Mouse (Mus musculus): Measurements from ENCODE around the gene Snx25.

Gene Snx25

DNA sequence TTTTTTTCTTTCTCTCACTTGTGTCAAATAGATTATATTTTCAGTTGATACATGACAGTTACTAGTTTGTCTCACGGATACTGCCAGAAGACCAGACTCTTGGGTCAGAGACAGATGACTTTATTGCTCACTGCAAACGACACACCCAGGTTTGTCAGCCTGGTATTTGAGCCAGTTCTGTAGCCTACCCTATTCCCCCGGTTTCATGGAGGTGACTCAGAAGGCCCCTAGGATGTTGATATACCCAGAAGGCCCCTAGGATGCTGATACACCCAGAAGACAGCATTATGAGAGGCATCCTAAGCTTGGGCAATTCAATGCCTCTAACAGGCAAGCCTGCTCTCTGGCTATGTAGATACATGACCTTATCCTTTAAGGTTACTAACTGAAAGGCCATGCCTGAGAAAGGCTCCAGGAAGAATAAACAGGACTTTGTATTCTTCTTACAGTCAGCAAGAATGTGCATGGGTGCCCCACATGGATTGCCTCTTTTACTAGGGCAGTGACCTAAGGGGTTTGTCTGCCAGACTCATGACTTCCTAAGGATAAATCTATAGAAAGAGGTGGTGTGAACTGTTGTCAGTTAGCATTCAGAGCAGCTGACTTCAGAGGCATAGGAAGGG, 144.8 kb downstream of the Snx25 start:
- DNase-seq = no peak

DNA sequence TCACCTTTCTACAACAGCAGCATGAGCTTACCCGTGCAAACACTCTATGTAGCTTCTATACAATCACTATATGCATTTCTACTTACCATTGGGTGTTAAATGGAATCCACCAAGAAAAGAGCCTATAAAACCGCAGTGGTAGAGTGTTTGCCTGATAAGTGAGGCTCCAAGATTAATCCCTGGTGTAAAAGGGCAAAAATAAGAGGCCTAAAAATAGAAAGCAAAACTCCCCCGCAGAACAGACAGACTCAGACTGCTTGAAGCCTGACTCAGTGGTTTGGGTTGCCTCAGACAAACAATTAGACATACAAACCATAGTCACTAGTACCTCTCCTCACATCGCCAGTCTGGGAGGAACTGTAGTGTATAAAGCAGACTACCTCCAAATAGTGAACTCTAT, 146.4 kb downstream of the Snx25 start, which contains the start of gene Ankrd37:
Gene Ankrd37, minus strand, starts transcription at position 112 of the 400 bp plus-strand sequence.
- no peak for DNase-seq

DNA sequence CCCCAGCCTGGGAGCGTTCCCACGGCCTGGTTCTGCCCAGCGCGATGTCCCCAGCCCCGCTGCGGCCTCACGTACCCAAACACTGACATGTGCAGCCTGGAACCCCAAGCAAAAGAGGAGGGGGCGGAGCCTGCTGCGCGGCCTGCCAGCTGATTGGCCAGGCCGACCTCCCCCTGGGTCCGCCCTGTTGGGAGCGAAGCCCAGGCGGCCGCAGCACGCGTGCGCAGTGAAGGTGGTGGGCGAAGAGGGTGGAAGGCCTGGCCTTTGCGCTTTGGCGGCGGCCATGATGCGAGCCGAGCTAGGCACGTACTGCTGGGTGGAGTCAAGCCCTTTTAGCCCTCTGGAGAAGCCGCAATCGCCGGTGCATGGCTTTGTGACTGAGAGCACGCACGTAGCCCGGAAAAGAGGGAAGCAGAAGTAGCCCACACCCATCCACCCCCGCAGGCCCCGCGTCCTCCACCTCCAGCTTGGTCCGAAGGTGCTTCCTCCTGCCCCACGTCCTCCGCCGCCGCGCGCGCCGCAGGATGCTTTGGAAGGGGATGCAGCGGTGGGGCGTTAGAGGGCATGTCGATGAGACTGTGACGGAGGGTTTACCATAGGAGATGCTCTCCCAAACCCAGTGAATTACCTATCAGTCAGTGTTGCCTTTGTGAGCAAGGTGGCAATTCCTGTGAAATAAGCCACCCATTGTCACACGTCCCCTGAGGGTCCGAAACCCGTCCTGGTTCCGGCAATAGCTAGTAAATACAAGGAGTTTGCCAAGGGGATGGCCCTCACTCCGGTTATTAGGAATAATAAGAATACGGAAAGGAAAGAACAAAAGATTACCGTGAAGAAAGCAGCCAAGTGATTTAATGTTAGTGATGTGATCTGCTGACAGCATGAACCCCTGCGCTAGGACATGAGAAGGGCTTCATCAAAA, 151.9 kb downstream of the Snx25 start:
- DNase-seq = peak; percentile 99

DNA sequence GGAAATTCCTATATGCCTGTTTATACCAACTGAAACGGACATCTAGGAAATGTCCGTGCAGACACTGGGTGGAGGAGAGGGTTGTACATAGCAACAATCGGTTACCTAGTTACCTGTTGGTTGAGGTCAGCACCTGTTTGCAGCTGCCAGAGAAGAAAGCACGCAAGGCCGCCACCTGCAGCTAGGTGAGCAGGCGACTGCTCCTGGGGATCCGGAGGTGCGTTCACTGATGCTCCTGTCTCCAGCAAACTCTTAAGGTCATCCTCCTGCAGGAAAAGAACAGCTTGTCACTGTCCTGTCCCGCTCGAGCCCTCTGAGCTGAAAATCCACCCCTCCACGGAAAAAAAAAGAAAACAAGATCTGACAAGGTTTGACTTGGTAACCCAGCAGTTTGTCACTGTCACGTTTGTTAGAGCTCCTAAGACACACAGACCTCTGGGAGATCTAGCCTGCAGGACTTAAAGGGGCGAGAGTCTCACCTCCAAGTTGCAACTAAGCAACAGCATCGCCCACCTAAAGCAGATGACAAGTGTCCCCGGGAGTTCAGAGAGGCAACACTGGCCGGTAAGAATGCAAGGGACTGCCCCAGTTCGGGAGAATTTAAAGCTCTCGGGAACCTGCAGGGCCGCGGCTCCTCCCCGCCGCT, 152.7 kb downstream of the Snx25 start, which contains the start of gene Lrp2bp:
Gene Lrp2bp, plus strand, starts transcription at position 166 of the 646 bp plus-strand sequence.
- DNase-seq = peak; percentile 44

DNA sequence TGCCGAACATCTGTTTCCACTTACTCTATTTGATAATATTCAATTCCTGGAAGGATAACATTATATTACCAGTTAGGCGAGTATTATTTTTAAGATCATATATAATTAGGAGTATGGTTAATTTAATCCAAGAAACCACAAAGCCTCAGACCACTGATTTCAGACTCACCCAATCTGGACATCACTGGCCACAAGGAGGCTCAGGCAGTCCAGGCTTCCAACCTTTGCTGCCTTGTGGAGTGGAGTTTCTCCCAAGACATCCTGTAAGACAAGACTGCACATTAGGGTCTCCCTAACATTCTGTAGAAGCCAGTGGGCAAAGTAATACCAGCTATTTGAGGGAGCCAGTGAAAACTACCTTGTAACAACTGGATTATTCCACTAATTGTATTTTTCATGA, 153.7 kb downstream of the Snx25 start:
- DNase-seq = no peak

DNA sequence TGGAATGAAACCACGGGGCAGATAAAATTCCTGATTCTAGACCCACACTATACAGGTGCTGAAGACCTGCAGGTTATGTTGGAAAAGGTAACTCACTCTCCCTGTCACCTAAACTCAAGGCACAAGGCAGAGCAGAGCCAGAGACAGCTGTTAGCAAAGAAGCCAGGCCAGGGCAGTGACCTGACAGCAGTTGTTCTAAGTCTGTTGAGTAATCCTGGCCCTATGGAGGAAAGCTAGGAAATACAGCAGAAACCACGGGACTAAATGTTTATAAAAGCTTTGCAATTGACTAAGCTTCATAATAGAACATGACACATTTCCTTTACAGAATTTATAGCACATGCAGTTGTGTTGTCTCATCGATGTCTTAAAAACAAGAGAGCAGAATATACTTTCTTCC, 156.4 kb downstream of the Snx25 start:
- no peak for DNase-seq

DNA sequence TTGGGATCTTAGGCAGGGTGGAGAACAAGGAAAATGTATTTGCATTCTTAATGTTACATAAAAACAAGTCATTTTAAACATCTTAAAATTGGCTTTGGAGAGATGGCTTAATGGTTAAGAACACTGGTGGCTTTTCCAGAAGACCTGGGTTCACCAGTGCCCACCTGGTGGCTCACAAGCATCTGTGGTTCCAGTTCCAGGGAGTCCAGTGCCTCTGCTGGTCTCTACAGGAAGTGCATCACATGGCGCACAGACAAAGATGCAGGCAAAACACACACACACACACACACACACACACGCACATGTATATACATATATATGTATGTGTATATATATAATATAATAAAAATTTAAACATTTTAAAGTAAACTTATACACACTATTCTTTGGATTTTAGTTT, 157.8 kb downstream of the Snx25 start:
- DNase-seq = peak; percentile 61

DNA sequence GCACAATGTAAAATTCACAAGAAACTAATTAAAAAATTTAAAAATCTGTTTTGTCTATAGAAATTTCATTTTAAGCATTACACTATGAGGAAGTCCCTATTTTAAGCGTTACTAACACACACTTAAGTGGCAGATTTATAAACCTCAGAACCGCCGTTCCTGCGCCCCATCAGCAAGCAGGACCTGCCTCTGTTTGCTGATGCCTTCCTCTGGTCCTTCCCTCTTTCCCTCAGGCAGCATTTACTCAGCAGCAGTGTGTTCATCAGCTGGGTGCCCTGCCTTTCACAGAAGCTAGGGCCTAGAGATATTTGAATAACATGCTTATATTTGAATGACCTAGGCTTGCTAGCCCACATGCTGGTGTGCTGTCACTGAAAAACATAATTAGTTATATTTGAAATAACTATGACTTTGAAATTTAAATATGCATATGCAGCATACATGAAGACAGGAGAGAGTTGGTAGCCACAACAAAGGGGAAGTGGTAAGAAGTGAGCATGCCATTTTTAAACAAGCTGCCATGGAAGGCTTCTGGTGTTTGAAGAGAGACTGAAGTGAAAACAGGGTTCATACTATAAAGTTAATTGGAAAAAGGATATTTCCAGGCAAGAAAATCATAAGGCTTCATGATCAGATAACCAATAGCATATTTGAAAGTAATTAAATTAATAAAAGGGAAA, 161.2 kb downstream of the Snx25 start:
- no peak for DNase-seq

DNA sequence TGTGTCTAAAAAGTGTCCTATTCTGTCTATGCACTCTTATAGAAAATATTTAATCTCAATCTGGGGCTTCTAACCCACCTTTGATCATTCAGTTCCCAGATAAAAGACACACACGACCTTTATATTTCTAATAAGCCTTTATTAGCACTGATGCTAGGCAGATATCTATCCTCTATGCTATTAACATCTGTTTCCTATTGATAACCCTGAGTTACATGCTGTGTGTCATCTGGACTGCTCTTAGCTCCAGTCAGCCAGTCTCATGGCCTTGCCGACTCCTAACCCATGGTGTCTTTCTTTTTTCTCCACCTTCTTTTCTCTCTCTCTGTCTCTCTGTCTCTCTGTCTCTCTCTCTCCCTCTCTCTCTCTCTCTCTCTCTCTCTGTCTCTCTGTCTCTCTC, 163.8 kb downstream of the Snx25 start:
- DNase-seq = no peak

DNA sequence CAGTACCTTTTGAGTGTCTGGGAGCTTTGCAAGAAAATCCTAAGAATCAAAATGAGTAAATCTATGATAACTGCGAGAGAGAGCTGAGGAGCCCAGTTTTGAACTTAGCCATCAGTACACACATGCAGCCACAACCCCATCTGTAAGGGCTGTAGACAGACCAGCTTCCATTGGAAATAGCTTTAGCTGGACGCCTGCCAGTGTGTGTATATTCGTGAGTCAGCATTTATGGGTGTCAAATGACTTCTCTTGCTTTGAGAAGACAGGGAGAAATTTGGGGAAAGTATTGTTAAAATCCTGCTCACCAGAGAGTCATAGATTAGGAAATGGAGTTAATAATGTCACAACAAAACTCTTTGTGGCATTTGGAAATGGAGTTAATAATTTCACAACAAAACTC, 165.3 kb downstream of the Snx25 start:
- no peak for DNase-seq
